Mouse (Mus musculus): ENCODE results near the gene Olfr945. TPM values are rescaled to one million over a fixed set of nuclear protein-coding genes. Genes with fewer than 3 reads are reported as not detected.

The Olfr945 gene
- not detected in 2 replicates for polyA plus RNA-seq (2012; rRNA removed)

- no peak for DNase-seq (ENCODE audit: low spot score)
These were observed at the start of gene Olfr945 for GRCm38 (mm10) chr9:39276718-39277117. Gene Olfr945, minus strand, starts transcription at chr9:39276818.

DNA sequence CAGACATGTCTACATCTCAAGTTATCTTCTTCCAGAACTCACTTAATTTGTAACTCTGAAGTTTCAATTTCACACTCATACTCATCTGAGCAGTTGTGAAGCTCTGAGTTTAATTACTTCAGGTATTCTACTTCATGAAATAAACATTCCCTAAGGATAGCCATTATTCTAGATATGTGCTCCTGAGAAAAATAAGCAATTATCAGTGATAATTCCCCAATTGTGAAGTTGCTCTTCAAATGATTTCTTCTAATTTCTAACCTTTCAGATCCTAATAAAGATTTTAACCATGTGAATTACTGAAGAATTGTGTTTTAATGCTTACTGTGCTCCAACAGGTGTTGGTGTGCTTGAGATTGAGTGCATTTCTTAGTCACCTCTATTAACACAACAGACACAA, 49.3 kb upstream of the Olfr945 start, which contains the start of gene Olfr948:
Gene Olfr948, minus strand, starts transcription at position 101 of the 400 bp plus-strand sequence.
- no peak for DNase-seq (ENCODE audit: low spot score)

GRCm38 (mm10) chr9:39287136-39287535, 10.5 kb upstream of the Olfr945 start:
- DNase-seq (ENCODE audit: low spot score), result no peak

- no peak for DNase-seq (ENCODE audit: low spot score)
These were observed 26.7 kb downstream of the Olfr945 start, which contains the start of gene Olfr1537 for GRCm38 (mm10) chr9:39249894-39250293. Gene Olfr1537, minus strand, starts transcription at chr9:39249994.

Other genes with a start within 250 kb of the Olfr945 start
- not detected in 2 replicates for gene Olfr937, start 211.9 kb downstream of the Olfr945 start, polyA plus RNA-seq (2012; rRNA removed)
- not detected in 2 replicates for gene Olfr938, start 197.9 kb downstream of the Olfr945 start, polyA plus RNA-seq (2012; rRNA removed)
- not detected in 2 replicates for gene Olfr27, start 148.7 kb downstream of the Olfr945 start, polyA plus RNA-seq (2012; rRNA removed)
- not detected in 2 replicates for gene Olfr943, start 110.5 kb downstream of the Olfr945 start, polyA plus RNA-seq (2012; rRNA removed)
- not detected in 2 replicates for gene Olfr944, start 74.9 kb downstream of the Olfr945 start, polyA plus RNA-seq (2012; rRNA removed)
- gene Olfr1537, start 26.8 kb downstream of the Olfr945 start, polyA plus RNA-seq (2012; rRNA removed), result not detected in 2 replicates
- not detected in 2 replicates for gene Olfr948, start 49.2 kb upstream of the Olfr945 start, polyA plus RNA-seq (2012; rRNA removed)
- not detected in 2 replicates for gene Olfr951, start 110.6 kb upstream of the Olfr945 start, polyA plus RNA-seq (2012; rRNA removed)
- gene Olfr952, start 150.3 kb upstream of the Olfr945 start, polyA plus RNA-seq (2012; rRNA removed), result not detected in 2 replicates
- gene Olfr954, start 179.9 kb upstream of the Olfr945 start, polyA plus RNA-seq (2012; rRNA removed), result not detected in 2 replicates
- gene Olfr955, start 195.1 kb upstream of the Olfr945 start, polyA plus RNA-seq (2012; rRNA removed), result not detected in 2 replicates
- gene Olfr44, start 217.2 kb upstream of the Olfr945 start, polyA plus RNA-seq (2012; rRNA removed), result not detected in 2 replicates
- gene Olfr957, start 239.0 kb upstream of the Olfr945 start, polyA plus RNA-seq (2012; rRNA removed), result not detected in 2 replicates